Mouse (Mus musculus) midbrain, embryonic 12.5 days (tissue): ENCODE data around the gene Ccdc57. TPM values are rescaled to one million over a fixed set of nuclear protein-coding genes. Genes with fewer than 3 reads are reported as not detected.
"Not testable (repeated sequence)": the region's sequence is repeated elsewhere in the genome, so short reads cannot be mapped to it uniquely, and the experiment has no call there.

Experiments used
- ATAC-seq: fragments of 200-750 bp; cut with Nextera tagmentation; 2 replicates; pipeline ENCODE4 v1.8.0; 2017; ENCODE audit warnings: low read depth, moderate TSS enrichment, moderate library complexity; ENCODE audit not compliant: low FRiP score
- H3K27ac ChIP-seq: fragments of 300-500 bp; sonication (generic); replicated peaks from 2 replicates; pipeline ENCODE4 v1.5.1; 2016; ENCODE audit warnings: mild to moderate bottlenecking
- H3K27me3 ChIP-seq: fragments of 300-500 bp; sonication (generic); 2 replicates; pipeline ENCODE4 v1.6.1; 2016; ENCODE audit warnings: mild to moderate bottlenecking
- H3K36me3 ChIP-seq: fragments of 300-500 bp; sonication (generic); 2 replicates; pipeline ENCODE4 v1.6.1; 2016
- H3K4me1 ChIP-seq: fragments of 300-500 bp; sonication (generic); 2 replicates; pipeline ENCODE4 v1.6.1; 2016
- H3K4me2 ChIP-seq: fragments of 300-500 bp; sonication (generic); replicated peaks from 2 replicates; pipeline ENCODE4 v1.6.1; 2016; ENCODE audit warnings: mild to moderate bottlenecking, moderate library complexity
- H3K4me3 ChIP-seq: fragments of 300-500 bp; sonication (generic); 2 replicates; pipeline ENCODE4 v1.5.1; 2016; ENCODE audit warnings: mild to moderate bottlenecking
- H3K9ac ChIP-seq: fragments of 300-500 bp; sonication (generic); replicated peaks from 2 replicates; pipeline ENCODE4 v1.6.1; 2016; ENCODE audit warnings: mild to moderate bottlenecking, moderate library complexity
- H3K9me3 ChIP-seq: fragments of 300-500 bp; sonication (generic); 2 replicates; pipeline ENCODE4 v1.6.1; 2016; ENCODE audit warnings: mild to moderate bottlenecking
- WGBS: fragments of 180-500 bp; shearing (Covaris S2); methylation state at CpG from one replicate; pipeline ENCODE4 v1.1.7; 2016; 5-methylcytosine and 5-hydroxymethylcytosine counted together
- polyA plus RNA-seq: library from polyadenylated mRNA; unstranded; fragments of >200 nt; fragmentation: Nextera tagmentation; extraction: Ambion mirVana; gene quantifications from 2 replicates; pipeline ENCODE4 v1.2.1, GENCODE M21; 2016

The Ccdc57 gene
- polyA plus RNA-seq, 1 experiment from 2014 or later: 6.3 TPM

DNA sequence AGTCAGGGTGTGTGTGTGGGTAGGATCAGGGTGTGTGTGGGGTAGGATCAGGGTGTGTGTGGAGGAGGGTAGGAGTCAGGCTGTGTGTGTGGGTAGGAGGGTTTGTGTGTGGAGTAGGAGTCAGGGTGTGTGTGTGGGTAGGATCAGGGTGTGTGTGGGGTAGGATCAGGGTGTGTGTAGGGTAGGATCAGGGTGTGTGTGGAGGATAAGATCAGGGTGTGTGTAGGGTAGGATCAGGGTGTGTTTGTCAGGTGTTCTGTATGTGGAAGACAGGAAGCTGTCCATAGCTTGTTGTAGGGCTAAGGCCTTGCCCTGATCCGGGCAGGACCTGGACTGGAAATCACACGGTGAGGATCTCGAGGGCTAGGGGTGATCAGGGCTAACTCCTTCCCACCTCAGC is 76.7 kb downstream of the Ccdc57 start:
- H3K4me1 ChIP-seq, H3K9ac ChIP-seq, H3K4me2 ChIP-seq, H3K9me3 ChIP-seq, ATAC-seq, H3K27me3 ChIP-seq, H3K4me3 ChIP-seq, H3K27ac ChIP-seq: not testable (repeated sequence)
- 96% methylated on average over 3 of the region's 3 CpGs for WGBS
- H3K36me3 ChIP-seq: peaks cover 33% of the 10 kb centered on the region

DNA sequence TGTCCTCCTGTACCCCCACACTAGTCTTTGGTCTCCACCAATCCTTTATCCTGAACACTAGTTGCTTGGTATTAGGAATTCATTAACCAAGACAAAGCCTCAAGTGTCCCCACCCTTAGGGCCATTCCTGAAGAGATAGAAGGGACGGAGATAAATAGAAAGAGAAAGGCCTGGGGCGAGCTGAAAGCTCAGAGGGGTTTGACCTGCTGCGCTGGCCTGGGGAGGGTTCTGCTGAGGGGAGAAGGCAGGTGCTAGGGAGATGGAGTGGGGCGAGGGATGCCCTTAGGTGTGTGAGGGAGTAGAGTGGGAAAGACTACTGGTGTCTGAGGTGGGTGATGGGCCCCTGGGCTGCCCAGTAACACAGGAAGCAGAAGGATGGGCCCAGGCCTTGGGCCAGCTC is 78.9 kb downstream of the Ccdc57 start:
- no peak overlapping the region for H3K4me3 ChIP-seq
- H3K27me3 ChIP-seq: no peaks in the 10 kb centered on the region
- H3K9ac ChIP-seq: no peak overlapping the region
- peaks cover 25% of the 10 kb centered on the region for H3K36me3 ChIP-seq
- no peaks in the 10 kb centered on the region for H3K9me3 ChIP-seq
- 66% methylated on average over 4 of the region's 4 CpGs for WGBS
- ATAC-seq: no peak
- no peak overlapping the region for H3K27ac ChIP-seq
- no peaks in the 10 kb centered on the region for H3K4me1 ChIP-seq
- H3K4me2 ChIP-seq: no peak overlapping the region

DNA sequence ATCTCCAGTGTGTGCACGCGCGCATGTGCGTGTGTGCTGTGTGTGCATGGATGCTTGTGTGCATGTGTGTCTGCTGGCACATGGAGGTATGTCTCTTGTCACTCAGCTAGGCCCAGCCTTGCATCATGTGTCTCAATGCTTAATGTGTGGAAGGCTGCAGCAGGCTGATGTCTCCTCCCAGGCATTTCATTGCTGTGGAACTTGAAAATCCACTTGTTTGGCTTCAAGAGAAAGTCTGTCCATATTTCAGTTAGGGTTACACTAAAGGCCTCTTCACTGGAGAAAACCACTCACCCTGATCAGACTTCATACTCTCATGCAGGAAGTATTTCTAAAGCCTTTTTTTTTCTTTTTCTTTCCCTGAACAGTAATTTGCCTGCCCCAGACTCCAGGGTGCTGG is 79.5 kb downstream of the Ccdc57 start:
- Histone ChIP-seq H3K4me3 (no peak overlapping the region), H3K4me2 (no peak overlapping the region), H3K36me3 (peaks cover 22% of the 10 kb centered on the region; the same call in 1 of the 2 replicates), H3K9ac (no peak overlapping the region), H3K9me3 (no peaks in the 10 kb centered on the region), H3K27ac (no peak overlapping the region), H3K27me3 (no peaks in the 10 kb centered on the region), H3K4me1 (no peaks in the 10 kb centered on the region)
- WGBS: 98% methylated on average over 4 of the region's 4 CpGs
- ATAC-seq: no peak

DNA sequence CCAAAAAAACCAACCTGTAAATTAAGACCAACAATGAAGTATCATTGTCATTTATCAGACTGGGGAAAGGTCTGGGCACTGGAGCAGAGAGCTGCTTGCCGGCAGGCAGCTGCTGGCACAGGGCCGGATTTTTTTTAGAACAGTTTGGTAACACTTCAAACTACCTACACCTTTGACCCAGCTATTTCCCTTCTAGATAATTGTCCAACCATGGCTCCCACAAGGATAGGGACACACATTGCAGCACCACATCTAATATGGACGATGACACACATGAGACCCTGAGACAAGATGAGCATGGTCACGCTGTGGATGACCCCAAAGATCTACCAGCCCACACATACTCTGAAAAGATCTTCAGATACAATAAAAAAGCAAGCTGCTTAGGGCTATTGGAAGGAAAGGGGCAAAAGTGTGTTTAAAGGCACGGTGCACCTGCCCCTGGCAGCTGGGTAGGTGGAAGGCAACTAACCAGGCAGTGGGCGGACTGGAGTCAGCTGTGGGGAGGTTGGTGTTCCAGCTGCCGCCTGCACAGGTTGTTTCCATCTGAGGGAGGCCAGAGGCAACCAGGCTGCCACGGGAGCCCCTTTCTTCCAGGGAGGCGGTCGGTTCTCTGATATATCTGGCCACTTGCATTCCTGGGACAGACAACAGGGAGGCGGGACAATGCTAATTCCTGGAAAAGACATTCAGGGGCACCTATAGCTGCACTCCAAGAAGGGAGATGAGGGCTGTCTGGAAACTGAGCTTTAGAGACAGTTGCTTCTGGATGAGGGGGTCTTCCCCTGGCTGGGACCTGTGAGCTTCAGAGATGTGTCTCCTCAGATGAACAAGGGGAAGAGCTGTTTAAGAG is 80.4 kb downstream of the Ccdc57 start:
- WGBS: 76% methylated on average over 11 of the region's 11 CpGs
- no peak overlapping the region for H3K4me2 ChIP-seq
- no peak for ATAC-seq
- no peak overlapping the region for H3K4me3 ChIP-seq
- peaks cover 16% of the 10 kb centered on the region; the same call in 1 of the 2 replicates for H3K36me3 ChIP-seq
- no peak overlapping the region for H3K27ac ChIP-seq
- no peak overlapping the region for H3K9ac ChIP-seq
- H3K27me3 ChIP-seq: no peaks in the 10 kb centered on the region
- H3K4me1 ChIP-seq: no peaks in the 10 kb centered on the region
- no peaks in the 10 kb centered on the region for H3K9me3 ChIP-seq

DNA sequence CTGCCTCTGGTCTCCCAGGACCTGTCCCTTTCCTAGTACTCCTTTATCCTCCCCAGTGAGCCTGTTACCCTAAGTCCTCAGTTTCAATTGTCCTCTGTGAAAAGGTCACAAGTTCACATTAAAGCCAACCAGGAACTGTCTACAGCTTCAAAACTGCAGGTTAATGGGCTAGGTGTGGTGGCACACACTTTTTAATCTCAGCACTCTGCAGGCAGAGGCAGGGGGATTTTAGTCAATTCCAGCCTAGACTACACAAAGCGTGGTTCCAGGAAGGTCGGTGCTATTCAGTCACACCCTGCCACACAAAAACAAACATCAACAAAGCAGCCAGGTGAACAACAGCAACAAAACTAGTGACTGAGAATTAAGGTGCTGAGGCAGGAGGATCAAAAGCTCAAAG is 81.1 kb downstream of the Ccdc57 start:
- Histone ChIP-seq H3K36me3 (0 out of 2 replicates have a peak, but pooled peaks cover 11% of the 10 kb centered on the region), H3K9me3 (no peaks in the 10 kb centered on the region), H3K4me1 (no peaks in the 10 kb centered on the region), H3K4me3 (no peak overlapping the region), H3K27ac (no peak overlapping the region), H3K4me2 (no peak overlapping the region), H3K9ac (no peak overlapping the region), H3K27me3 (no peaks in the 10 kb centered on the region)
- 84% methylated on average over 2 of the region's 2 CpGs for WGBS
- ATAC-seq: no peak

DNA sequence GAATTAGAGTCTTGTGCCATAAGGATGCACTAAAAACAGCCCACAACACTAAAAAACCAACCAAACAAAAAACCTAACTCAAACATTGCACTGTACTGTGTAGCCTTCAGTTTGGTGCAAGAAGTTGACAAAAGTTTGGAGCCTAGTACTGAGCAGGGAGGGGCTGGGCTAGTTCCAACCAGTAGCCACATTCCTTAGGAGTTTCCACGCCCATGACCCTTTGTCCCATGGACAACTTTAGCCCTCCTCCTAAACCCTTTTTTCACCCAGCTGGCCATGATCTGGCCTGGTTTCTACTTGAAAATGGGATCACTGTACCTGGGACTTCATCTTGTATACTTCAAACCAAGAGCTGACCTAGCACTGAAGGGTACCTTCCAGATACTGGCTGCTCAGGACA is 81.5 kb downstream of the Ccdc57 start:
- Histone ChIP-seq H3K9ac (no peak overlapping the region), H3K27me3 (no peaks in the 10 kb centered on the region), H3K4me1 (no peaks in the 10 kb centered on the region), H3K4me3 (no peak overlapping the region), H3K9me3 (no peaks in the 10 kb centered on the region), H3K27ac (no peak overlapping the region), H3K36me3 (0 out of 2 replicates have a peak, but pooled peaks cover 11% of the 10 kb centered on the region), H3K4me2 (no peak overlapping the region)
- 79% methylated on average over 1 of the region's 1 CpGs for WGBS
- ATAC-seq: no peak

DNA sequence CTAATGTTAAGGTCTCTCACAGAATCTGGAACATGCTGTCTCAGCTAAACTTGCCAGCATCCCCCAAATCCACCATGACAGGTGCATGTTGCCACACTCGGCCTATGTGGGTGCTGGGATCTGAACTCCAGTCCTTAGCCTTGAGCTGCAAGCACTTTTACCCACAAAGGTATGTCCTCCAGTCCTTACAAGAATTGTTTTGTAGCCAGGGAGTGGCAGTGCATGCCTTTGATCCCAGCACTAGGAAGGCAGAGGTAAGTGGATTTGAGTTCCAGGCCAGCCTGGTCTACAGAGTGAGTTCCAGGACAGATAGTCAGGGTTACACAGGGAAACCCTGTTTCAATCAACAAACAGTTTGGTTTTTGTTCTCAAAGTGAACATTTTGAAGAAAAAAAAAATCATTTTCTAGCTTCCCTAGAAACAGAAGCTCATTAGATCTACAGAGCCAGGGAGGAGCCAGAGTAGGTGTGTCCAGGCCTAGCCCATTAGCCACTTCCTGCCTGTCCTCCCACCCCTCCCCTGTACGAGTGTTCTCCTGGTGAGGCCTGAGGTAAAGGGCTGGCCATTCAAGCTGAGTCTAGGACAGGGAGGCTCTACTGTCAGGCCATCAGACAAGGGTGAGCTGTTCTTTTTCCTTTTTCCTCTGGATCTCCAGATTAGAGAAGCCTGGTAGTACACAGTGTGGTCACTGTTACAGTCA is 82.2 kb downstream of the Ccdc57 start:
- no peak overlapping the region for H3K4me3 ChIP-seq
- no peaks in the 10 kb centered on the region for H3K4me1 ChIP-seq
- no peak for ATAC-seq
- H3K27ac ChIP-seq: no peak overlapping the region
- no peaks in the 10 kb centered on the region for H3K27me3 ChIP-seq
- no peaks in the 10 kb centered on the region for H3K9me3 ChIP-seq
- 0 out of 2 replicates have a peak, but pooled peaks cover 11% of the 10 kb centered on the region for H3K36me3 ChIP-seq
- H3K4me2 ChIP-seq: no peak overlapping the region
- WGBS: 67% methylated on average over 2 of the region's 2 CpGs
- H3K9ac ChIP-seq: no peak overlapping the region

DNA sequence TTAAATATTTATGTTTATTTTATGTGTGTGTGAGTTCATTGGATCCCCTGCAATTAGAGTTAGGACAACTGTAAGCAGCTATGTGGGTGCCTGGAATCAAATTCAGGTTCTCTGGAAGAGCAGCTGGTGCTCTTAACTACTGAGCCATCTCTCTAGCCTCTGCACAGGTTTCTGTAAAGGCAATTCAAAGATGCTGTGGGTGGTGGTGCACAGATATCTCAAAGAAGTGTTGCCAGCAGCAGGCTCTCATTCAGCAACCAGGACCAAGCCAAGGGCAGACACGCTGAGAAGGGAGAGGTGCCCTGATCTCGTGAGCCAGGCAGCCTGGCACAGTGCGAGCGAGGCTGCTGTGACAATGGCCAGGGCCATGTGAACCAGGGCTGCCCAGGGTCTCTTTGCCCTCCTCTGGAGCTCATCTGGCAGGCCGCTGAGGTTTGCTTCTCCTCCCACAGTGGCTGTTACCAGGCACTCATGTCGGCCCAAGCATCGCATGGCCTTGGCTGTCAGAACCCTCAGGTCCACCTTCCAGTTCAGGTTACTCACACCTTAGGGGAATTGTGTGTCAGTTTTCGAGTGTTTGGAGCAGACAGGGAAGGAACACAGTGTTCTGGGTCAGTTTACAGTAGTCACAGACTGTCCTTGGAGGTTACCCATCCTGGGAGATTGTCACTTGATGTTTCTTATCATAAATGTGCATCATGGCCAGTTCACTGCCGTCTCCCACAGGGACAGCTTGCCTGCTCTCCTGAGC is 85.8 kb downstream of the Ccdc57 start:
- ATAC-seq: no peak
- H3K4me2 ChIP-seq: no peak overlapping the region
- no peaks in the 10 kb centered on the region for H3K4me1 ChIP-seq
- no peaks in the 10 kb centered on the region for H3K9me3 ChIP-seq
- H3K27me3 ChIP-seq: no peaks in the 10 kb centered on the region
- no peak overlapping the region for H3K27ac ChIP-seq
- H3K36me3 ChIP-seq: 0 out of 2 replicates have a peak, but pooled peaks cover 6% of the 10 kb centered on the region
- 89% methylated on average over 9 of the region's 9 CpGs for WGBS
- H3K9ac ChIP-seq: no peak overlapping the region
- H3K4me3 ChIP-seq: no peak overlapping the region

DNA sequence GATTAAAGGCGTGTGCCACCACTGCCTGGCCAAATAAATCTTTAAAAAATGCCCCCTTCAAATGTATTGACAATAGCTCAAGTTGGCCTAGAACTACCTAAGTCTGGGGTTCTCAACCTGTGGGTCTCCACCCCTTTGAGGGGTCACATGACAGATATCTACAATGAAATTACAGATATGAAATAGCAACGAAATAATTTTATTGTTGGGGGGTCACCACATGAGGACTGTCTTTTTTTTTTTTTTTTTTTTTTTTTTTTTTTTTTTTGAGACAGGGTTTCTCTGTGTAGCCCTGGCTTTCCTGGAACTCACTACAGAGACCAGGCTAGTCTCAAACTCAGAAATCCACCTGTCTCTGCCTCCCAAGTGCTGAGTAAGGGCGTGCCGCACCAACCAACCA is 88.3 kb downstream of the Ccdc57 start:
- 88% methylated on average over 4 of the region's 4 CpGs for WGBS
- H3K4me2 ChIP-seq: no peak overlapping the region
- no peak for ATAC-seq
- no peaks in the 10 kb centered on the region for H3K9me3 ChIP-seq
- H3K4me3 ChIP-seq: no peak overlapping the region
- no peaks in the 10 kb centered on the region for H3K4me1 ChIP-seq
- H3K36me3 ChIP-seq: 0 out of 2 replicates have a peak, but pooled peaks cover 6% of the 10 kb centered on the region
- H3K27ac ChIP-seq: no peak overlapping the region
- no peak overlapping the region for H3K9ac ChIP-seq
- H3K27me3 ChIP-seq: no peaks in the 10 kb centered on the region

DNA sequence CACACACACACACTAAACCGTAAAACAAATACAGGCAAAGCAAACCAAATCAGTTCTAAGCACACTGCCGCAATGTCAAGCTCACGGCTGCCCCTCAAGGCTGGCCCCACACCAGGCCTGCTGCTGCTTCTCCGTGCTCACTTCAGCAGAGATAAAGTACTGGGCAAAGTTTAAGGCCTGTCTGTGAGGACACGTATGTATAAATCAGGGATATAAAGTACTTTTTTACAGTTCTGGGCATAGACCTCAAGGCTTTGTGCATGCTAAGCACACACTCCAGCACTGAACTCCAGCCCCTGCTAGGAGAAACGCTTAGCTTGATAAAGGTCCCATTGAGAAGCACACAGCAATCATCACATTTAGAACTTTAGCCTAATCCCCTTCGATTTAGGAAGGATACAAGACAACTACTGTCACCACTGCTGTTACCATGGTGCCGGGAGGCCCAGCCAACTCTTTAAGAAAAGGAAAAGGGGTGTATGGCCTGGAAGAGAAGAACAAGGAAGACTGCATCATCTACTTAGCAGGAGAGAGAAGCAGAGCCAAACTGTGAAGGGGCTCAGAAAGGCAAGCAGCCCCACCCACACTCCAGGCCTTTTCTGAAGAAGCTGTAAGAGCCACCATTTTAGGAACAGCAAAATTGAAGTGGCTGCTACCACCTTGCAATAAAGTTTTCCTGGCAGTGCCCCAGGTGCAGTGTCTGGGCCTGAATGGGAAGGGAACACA is 99.0 kb downstream of the Ccdc57 start:
- Histone ChIP-seq H3K4me2 (0 out of 2 replicates have a peak overlapping the region, but pooled peaks have one; percentile 7), H3K9me3 (no peaks in the 10 kb centered on the region), H3K27ac (peak overlapping the region; percentile 79), H3K4me3 (no peak overlapping the region), H3K36me3 (no peaks in the 10 kb centered on the region), H3K4me1 (peaks cover 19% of the 10 kb centered on the region), H3K9ac (no peak overlapping the region; the same call in 1 of the 2 replicates), H3K27me3 (peaks cover 13% of the 10 kb centered on the region)
- WGBS: 26% methylated on average over 8 of the region's 8 CpGs
- peak; percentile 78 for ATAC-seq

DNA sequence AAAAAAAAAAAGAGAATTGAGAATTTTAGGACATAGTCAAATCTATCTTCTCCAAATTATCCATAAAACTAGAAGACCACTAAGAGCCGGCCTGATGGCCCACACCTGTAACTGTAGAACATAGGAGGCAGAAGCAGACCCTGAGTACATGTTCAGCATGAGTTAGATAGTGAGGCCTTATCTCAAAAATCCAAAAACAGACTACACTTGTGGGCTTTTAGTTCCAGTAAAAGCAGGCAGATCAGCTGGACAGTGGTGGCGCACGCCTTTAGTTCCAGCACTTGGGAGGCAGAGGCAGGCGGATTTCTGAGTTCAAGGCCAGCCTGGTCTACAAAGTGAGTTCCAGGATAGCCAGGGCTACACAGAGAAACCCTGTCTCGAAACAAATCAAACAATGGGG is 99.7 kb downstream of the Ccdc57 start:
- peaks cover 13% of the 10 kb centered on the region for H3K27me3 ChIP-seq
- peak overlapping the region; percentile 79 for H3K27ac ChIP-seq
- peaks cover 19% of the 10 kb centered on the region for H3K4me1 ChIP-seq
- not testable (repeated sequence) for H3K36me3 ChIP-seq, ATAC-seq, H3K9me3 ChIP-seq, H3K4me3 ChIP-seq, H3K9ac ChIP-seq, H3K4me2 ChIP-seq
- WGBS: 91% methylated on average over 5 of the region's 5 CpGs
